Mouse (Mus musculus) spleen, postnatal 14 days (tissue): ENCODE measurements at regions not wholly inside any gene's neighbourhood (a gene's known extent, or its start where the extent isn't known, plus 50 kb on each side); places are given as distances from the start of the nearest gene placed in this dataset.

Source experiments
- DNase-seq, 2 experiments: peaks; one replicate each; pipeline ENCODE4 v3.0.0; 2021 to 2022; ENCODE audit warnings: low spot score in 2 of 2

GRCm38 (mm10) chr2:128473241-128473954 is 117.6 kb upstream of the Spdye4c start:
- no peak for DNase-seq

- DNase-seq = no peak
These were observed 117.0 kb upstream of the Spdye4c start for GRCm38 (mm10) chr2:128473997-128474396.

- DNase-seq = no peak
These were observed 113.8 kb upstream of the Spdye4c start for GRCm38 (mm10) chr2:128477242-128477641.

- no peak for DNase-seq
These were observed 99.7 kb upstream of the Spdye4c start for GRCm38 (mm10) chr2:128491217-128491877.

- DNase-seq = no peak
These were observed 97.1 kb upstream of the Spdye4c start for GRCm38 (mm10) chr2:128493871-128494270.

- no peak for DNase-seq
These were observed 93.1 kb upstream of the Spdye4c start for GRCm38 (mm10) chr2:128497891-128498290.

- no peak for DNase-seq
These were observed 92.4 kb upstream of the Spdye4c start for GRCm38 (mm10) chr2:128498611-128499010.

- no peak for DNase-seq
These were observed 91.3 kb upstream of the Spdye4c start for GRCm38 (mm10) chr2:128499575-128500184.

- DNase-seq = no peak
These were observed 88.3 kb upstream of the Spdye4c start for GRCm38 (mm10) chr2:128502676-128503075.

- no peak for DNase-seq
These were observed 87.7 kb upstream of the Spdye4c start for GRCm38 (mm10) chr2:128503136-128503935.

GRCm38 (mm10) chr2:128507591-128508243 is 83.3 kb upstream of the Spdye4c start:
- DNase-seq = no peak

GRCm38 (mm10) chr2:128508244-128508605 is 82.8 kb upstream of the Spdye4c start:
- DNase-seq = no peak

- no peak for DNase-seq
These were observed 79.7 kb upstream of the Spdye4c start for GRCm38 (mm10) chr2:128511291-128511690.

GRCm38 (mm10) chr2:128512852-128513251 is 78.2 kb upstream of the Spdye4c start:
- DNase-seq = no peak

GRCm38 (mm10) chr2:128514463-128515290 is 76.3 kb upstream of the Spdye4c start:
- no peak for DNase-seq

GRCm38 (mm10) chr2:128515701-128516100 is 75.3 kb upstream of the Spdye4c start:
- DNase-seq = no peak

GRCm38 (mm10) chr2:128516694-128517093 is 74.3 kb upstream of the Spdye4c start:
- DNase-seq = no peak

GRCm38 (mm10) chr2:128518142-128518541 is 72.9 kb upstream of the Spdye4c start:
- no peak for DNase-seq

- no peak for DNase-seq
These were observed 69.1 kb upstream of the Spdye4c start for GRCm38 (mm10) chr2:128521701-128522443.
